Mouse (Mus musculus): Measurements from ENCODE around the gene Hist1h4f. TPM values are rescaled to one million over a fixed set of nuclear protein-coding genes. Genes with fewer than 3 reads are reported as not detected.
A peak's percentile ranks its signal among the peaks of the same experiment; 100 is the strongest.
"Not testable (repeated sequence)": the region's sequence is repeated elsewhere in the genome, so short reads cannot be mapped to it uniquely, and the experiment has no call there.

Hist1h4f gene
- polyA plus RNA-seq, 1 experiment from 2014 or later: 1.3 TPM

GRCm38 (mm10) chr13:23562699-23563462 lies 11.4 kb upstream of the Hist1h4f start:
- DNase-seq (ENCODE audit: low spot score) (peak; percentile 72), ATAC-seq (replicated peaks; ENCODE audit: low FRiP score, low TSS enrichment, low read depth) (peak; percentile 72)
- peak overlapping the region; percentile 38 for H3K4me3 ChIP-seq (ENCODE audit: low read depth, low read length)
- no peaks in the 10 kb centered on the region for H3K4me1 ChIP-seq (replicated peaks; ENCODE audit: control insufficient read depth, insufficient read depth, low read length)
- WGBS: 3% methylated on average over 18 of the region's 18 CpGs
- H3K36me3 ChIP-seq (ENCODE audit: control insufficient read depth, insufficient read depth, low read length): no peaks in the 10 kb centered on the region
- peak overlapping the region; percentile 92 for H3K4me2 ChIP-seq (ENCODE audit: low read length)
- H3K9ac ChIP-seq (ENCODE audit: low read length): peak overlapping the region; percentile 73
- H3K9me3 ChIP-seq (ENCODE audit: control insufficient read depth, low read length): no peaks in the 10 kb centered on the region
- H3K27ac ChIP-seq (ENCODE audit: low read depth): peak overlapping the region; percentile 99
- no peaks in the 10 kb centered on the region for H3K27me3 ChIP-seq (replicated peaks; ENCODE audit: control insufficient read depth, insufficient read depth, low read length)

GRCm38 (mm10) chr13:23561883-23562659 lies 10.6 kb upstream of the Hist1h4f start, which contains the start of gene Hist1h3e:
Gene Hist1h3e, minus strand, starts transcription at chr13:23562369.
- peak; percentile 90 for ATAC-seq (replicated peaks; ENCODE audit: low FRiP score, low TSS enrichment, low read depth)
- WGBS: under 1% methylated on average over 49 of the region's 67 CpGs

GRCm38 (mm10) chr13:23561531-23561882 lies 10.1 kb upstream of the Hist1h4f start:
- ATAC-seq (replicated peaks; ENCODE audit: low FRiP score, low TSS enrichment, low read depth); DNase-seq (ENCODE audit: low spot score); H3K4me1 ChIP-seq (replicated peaks; ENCODE audit: control insufficient read depth, insufficient read depth, low read length); H3K9me3 ChIP-seq (ENCODE audit: control insufficient read depth, low read length); H3K27me3 ChIP-seq (replicated peaks; ENCODE audit: control insufficient read depth, insufficient read depth, low read length); H3K36me3 ChIP-seq (ENCODE audit: control insufficient read depth, insufficient read depth, low read length): not testable (repeated sequence)
- Histone ChIP-seq H3K4me3 (ENCODE audit: low read depth, low read length) (peak overlapping the region; percentile 38; the same call in 1 of the 2 replicates), H3K4me2 (ENCODE audit: low read length) (peak overlapping the region; percentile 92), H3K9ac (ENCODE audit: low read length) (peak overlapping the region; percentile 52), H3K27ac (ENCODE audit: low read depth) (peak overlapping the region; percentile 99)
- WGBS: 0% methylated on average over 2 of the region's 5 CpGs

More at GRCm38 (mm10) chr13:23561883-23562659, 10.6 kb upstream of the Hist1h4f start, which contains the start of gene Hist1h3e:
- DNase-seq (ENCODE audit: low spot score): peak; percentile 98
- peak within 1 kb of the TSS; percentile 99 for H3K27ac ChIP-seq (ENCODE audit: low read depth)
- H3K9ac ChIP-seq (ENCODE audit: low read length): peak within 1 kb of the TSS; percentile 73
- H3K36me3 ChIP-seq (ENCODE audit: control insufficient read depth, insufficient read depth, low read length); H3K27me3 ChIP-seq (replicated peaks; ENCODE audit: control insufficient read depth, insufficient read depth, low read length); H3K4me1 ChIP-seq (replicated peaks; ENCODE audit: control insufficient read depth, insufficient read depth, low read length); H3K9me3 ChIP-seq (ENCODE audit: control insufficient read depth, low read length): not testable (repeated sequence)
- H3K4me2 ChIP-seq (ENCODE audit: low read length): peak within 1 kb of the TSS; percentile 92
- H3K4me3 ChIP-seq (ENCODE audit: low read depth, low read length): peak within 1 kb of the TSS; percentile 38

GRCm38 (mm10) chr13:23560699-23561098 lies 9.3 kb upstream of the Hist1h4f start:
- H3K9me3 ChIP-seq (ENCODE audit: control insufficient read depth, low read length); H3K36me3 ChIP-seq (ENCODE audit: control insufficient read depth, insufficient read depth, low read length); H3K4me3 ChIP-seq (ENCODE audit: low read depth, low read length); DNase-seq (ENCODE audit: low spot score); H3K4me2 ChIP-seq (ENCODE audit: low read length); H3K4me1 ChIP-seq (replicated peaks; ENCODE audit: control insufficient read depth, insufficient read depth, low read length); ATAC-seq (replicated peaks; ENCODE audit: low FRiP score, low TSS enrichment, low read depth); H3K27me3 ChIP-seq (replicated peaks; ENCODE audit: control insufficient read depth, insufficient read depth, low read length): not testable (repeated sequence)
- Histone ChIP-seq H3K27ac (ENCODE audit: low read depth) (peak overlapping the region; percentile 12; the same call in 1 of the 2 replicates), H3K9ac (ENCODE audit: low read length) (0 out of 2 replicates have a peak overlapping the region, but pooled peaks have one; percentile 10)
- WGBS: 28% methylated on average over 2 of the region's 2 CpGs

- no peak overlapping the region for H3K9ac ChIP-seq (ENCODE audit: low read length)
- peak overlapping the region; percentile 71; the same call in 1 of the 2 replicates for H3K4me3 ChIP-seq (ENCODE audit: low read depth, low read length)
- no peak for DNase-seq (ENCODE audit: low spot score)
- peak overlapping the region; percentile 93 for H3K4me2 ChIP-seq (ENCODE audit: low read length)
- H3K36me3 ChIP-seq (ENCODE audit: control insufficient read depth, insufficient read depth, low read length): no peaks in the 10 kb centered on the region
- no peak for ATAC-seq (replicated peaks; ENCODE audit: low FRiP score, low TSS enrichment, low read depth)
- peaks cover 12% of the 10 kb centered on the region for H3K4me1 ChIP-seq (replicated peaks; ENCODE audit: control insufficient read depth, insufficient read depth, low read length)
- 68% methylated on average over 3 of the region's 3 CpGs for WGBS
- H3K9me3 ChIP-seq (ENCODE audit: control insufficient read depth, low read length): no peaks in the 10 kb centered on the region
- H3K27ac ChIP-seq (ENCODE audit: low read depth): peak overlapping the region; percentile 100
- no peaks in the 10 kb centered on the region for H3K27me3 ChIP-seq (replicated peaks; ENCODE audit: control insufficient read depth, insufficient read depth, low read length)
Observed at GRCm38 (mm10) chr13:23556906-23557305, 5.5 kb upstream of the Hist1h4f start.

GRCm38 (mm10) chr13:23555839-23556416 lies 4.5 kb upstream of the Hist1h4f start:
- H3K27me3 ChIP-seq (replicated peaks; ENCODE audit: control insufficient read depth, insufficient read depth, low read length): no peaks in the 10 kb centered on the region
- peak overlapping the region; percentile 96 for H3K9ac ChIP-seq (ENCODE audit: low read length)
- H3K4me2 ChIP-seq (ENCODE audit: low read length): peak overlapping the region; percentile 93
- ATAC-seq (replicated peaks; ENCODE audit: low FRiP score, low TSS enrichment, low read depth): peak; percentile 77
- H3K9me3 ChIP-seq (ENCODE audit: control insufficient read depth, low read length): no peaks in the 10 kb centered on the region
- WGBS: 1% methylated on average over 18 of the region's 18 CpGs
- H3K4me3 ChIP-seq (ENCODE audit: low read depth, low read length): peak overlapping the region; percentile 71
- H3K4me1 ChIP-seq (replicated peaks; ENCODE audit: control insufficient read depth, insufficient read depth, low read length): peaks cover 15% of the 10 kb centered on the region
- H3K27ac ChIP-seq (ENCODE audit: low read depth): peak overlapping the region; percentile 100
- H3K36me3 ChIP-seq (ENCODE audit: control insufficient read depth, insufficient read depth, low read length): no peaks in the 10 kb centered on the region
- DNase-seq (ENCODE audit: low spot score): peak; percentile 88

- DNase-seq (ENCODE audit: low spot score): peak; percentile 93
- Histone ChIP-seq H3K36me3 (ENCODE audit: control insufficient read depth, insufficient read depth, low read length) (no peaks in the 10 kb centered on the region), H3K27ac (ENCODE audit: low read depth) (peak overlapping the region; percentile 100), H3K4me2 (ENCODE audit: low read length) (peak overlapping the region; percentile 93), H3K4me3 (ENCODE audit: low read depth, low read length) (peak overlapping the region; percentile 71), H3K9ac (ENCODE audit: low read length) (peak overlapping the region; percentile 96), H3K27me3 (replicated peaks; ENCODE audit: control insufficient read depth, insufficient read depth, low read length) (no peaks in the 10 kb centered on the region), H3K4me1 (replicated peaks; ENCODE audit: control insufficient read depth, insufficient read depth, low read length) (peaks cover 16% of the 10 kb centered on the region), H3K9me3 (ENCODE audit: control insufficient read depth, low read length) (no peaks in the 10 kb centered on the region)
- peak; percentile 86 for ATAC-seq (replicated peaks; ENCODE audit: low FRiP score, low TSS enrichment, low read depth)
- WGBS: under 1% methylated on average over 53 of the region's 54 CpGs
Observed at GRCm38 (mm10) chr13:23554925-23555838, 3.7 kb upstream of the Hist1h4f start.

Measured in intestine, embryonic 14.5 days (tissue).